Mouse (Mus musculus): Measurements from ENCODE around the gene Rusc1.

DNA sequence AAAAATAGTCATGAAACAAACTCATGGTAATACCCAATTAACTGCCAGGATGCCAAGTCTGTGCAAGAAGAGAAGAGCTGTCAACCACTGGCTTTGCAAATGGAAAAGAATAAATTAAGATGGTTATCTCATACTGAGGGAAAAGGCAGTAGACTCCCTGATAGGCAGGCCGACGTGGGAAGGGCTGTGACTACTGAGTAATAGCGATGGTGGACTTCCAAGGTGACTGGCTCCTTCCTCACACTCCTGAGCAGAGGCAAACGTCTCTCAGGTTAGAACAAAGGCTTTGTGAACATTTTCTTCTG lies 10.1 kb upstream of the Rusc1 start:
- no peak for TF ChIP-seq CTCF (IDR thresholded peaks at IDR 0.05; ENCODE audit: control insufficient read depth, insufficient read depth, insufficient read length)
- no peak for TF ChIP-seq FOSL1 (IDR thresholded peaks at IDR 0.05; ENCODE audit: insufficient read depth, low read length, poor library complexity, severe bottlenecking)
- TF ChIP-seq MAX (IDR thresholded peaks at IDR 0.05) = no peak
- no peak for TF ChIP-seq MYOG (IDR thresholded peaks at IDR 0.05; ENCODE audit: control insufficient read depth, extremely low read depth, insufficient read length)
- no peak for TF ChIP-seq CEBPB (IDR thresholded peaks at IDR 0.05; ENCODE audit: low read depth)
- no peak for TF ChIP-seq MYOD1 (IDR thresholded peaks at IDR 0.05; ENCODE audit: control insufficient read depth, insufficient read length, low read depth)
- TF ChIP-seq USF1 (IDR thresholded peaks at IDR 0.05; ENCODE audit: low read depth) = no peak
